Mouse (Mus musculus) hindbrain, embryonic 13.5 days (tissue): ENCODE measurements around the gene Ylpm1. TPM values are rescaled to one million over a fixed set of nuclear protein-coding genes. Genes with fewer than 3 reads are reported as not detected.

Source experiments
- ATAC-seq: fragments of 200-750 bp; cut with Nextera tagmentation; 2 replicates; pipeline ENCODE4 v1.8.0; 2017; ENCODE audit warnings: moderate TSS enrichment; ENCODE audit not compliant: low FRiP score
- H3K27ac ChIP-seq: fragments of 300-500 bp; sonication (generic); 2 replicates; pipeline ENCODE4 v1.5.1; 2015; ENCODE audit warnings: inconsistent platforms, mild to moderate bottlenecking, moderate library complexity
- H3K27me3 ChIP-seq: fragments of 300-500 bp; sonication (generic); 2 replicates; pipeline ENCODE4 v1.6.1; 2015; ENCODE audit warnings: mild to moderate bottlenecking, inconsistent platforms
- H3K36me3 ChIP-seq: fragments of 300-500 bp; sonication (generic); 2 replicates; pipeline ENCODE4 v1.6.1; 2015; ENCODE audit warnings: mild to moderate bottlenecking, inconsistent platforms
- H3K4me1 ChIP-seq: fragments of 300-500 bp; sonication (generic); replicated peaks from 2 replicates; pipeline ENCODE4 v1.6.1; 2015; ENCODE audit warnings: inconsistent platforms
- H3K4me2 ChIP-seq: fragments of 300-500 bp; sonication (generic); 2 replicates; pipeline ENCODE4 v1.6.1; 2015; ENCODE audit warnings: inconsistent platforms, mild to moderate bottlenecking, moderate library complexity
- H3K4me3 ChIP-seq: fragments of 300-500 bp; sonication (generic); 2 replicates; pipeline ENCODE4 v1.5.1; 2015; ENCODE audit warnings: mild to moderate bottlenecking, inconsistent platforms
- H3K9ac ChIP-seq: fragments of 300-500 bp; sonication (generic); 2 replicates; pipeline ENCODE4 v1.6.1; 2015; ENCODE audit warnings: mild to moderate bottlenecking, inconsistent platforms
- H3K9me3 ChIP-seq: fragments of 300-500 bp; sonication (generic); 2 replicates; pipeline ENCODE4 v1.6.1; 2016; ENCODE audit warnings: inconsistent platforms
- WGBS: fragments of 180-500 bp; shearing (Covaris S2); methylation state at CpG from one replicate; pipeline ENCODE4 v1.1.7; 2015; 5-methylcytosine and 5-hydroxymethylcytosine counted together
- polyA plus RNA-seq: library from polyadenylated mRNA; unstranded; fragments of >200 nt; fragmentation: Nextera tagmentation; extraction: Ambion mirVana; gene quantifications from 2 replicates; pipeline ENCODE4 v1.2.1, GENCODE M21; 2015

The Ylpm1 gene
- polyA plus RNA-seq: 35.5 and 37.8 TPM in 2 replicates

DNA sequence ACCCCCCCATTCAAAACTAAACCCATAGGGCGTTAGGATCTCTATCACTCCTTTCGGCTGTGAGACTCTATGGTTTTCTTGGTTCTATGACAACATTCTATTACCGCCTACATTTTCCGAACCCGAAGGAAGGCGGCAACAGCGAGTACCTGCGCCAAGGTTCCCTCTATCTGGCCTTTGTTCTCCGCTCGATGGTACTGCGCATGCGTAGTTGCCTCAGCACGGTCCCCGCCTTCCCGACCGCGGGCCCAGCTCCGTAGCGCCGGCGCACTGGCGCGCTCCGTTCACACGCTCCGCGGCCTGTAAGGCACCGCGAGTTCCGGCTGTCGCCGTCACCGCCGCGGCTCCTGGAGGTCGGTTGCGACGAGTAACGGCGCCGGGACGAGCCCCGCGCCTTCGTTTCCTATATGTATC, at the start of gene Ylpm1:
Gene Ylpm1, plus strand, starts transcription at position 239 of the 414 bp plus-strand sequence.
- no peaks in the 10 kb centered on the region for H3K27me3 ChIP-seq
- H3K4me3 ChIP-seq: peak within 1 kb of the TSS; percentile 99
- H3K36me3 ChIP-seq: no peaks in the 10 kb centered on the region
- H3K4me1 ChIP-seq: peaks cover 27% of the 10 kb centered on the region
- no peaks in the 10 kb centered on the region for H3K9me3 ChIP-seq
- H3K4me2 ChIP-seq: peak within 1 kb of the TSS; percentile 85
- H3K9ac ChIP-seq: peak within 1 kb of the TSS; percentile 100
- ATAC-seq: peak; percentile 97
- under 1% methylated on average over 45 of the region's 45 CpGs for WGBS
- peak within 1 kb of the TSS; percentile 94 for H3K27ac ChIP-seq

DNA sequence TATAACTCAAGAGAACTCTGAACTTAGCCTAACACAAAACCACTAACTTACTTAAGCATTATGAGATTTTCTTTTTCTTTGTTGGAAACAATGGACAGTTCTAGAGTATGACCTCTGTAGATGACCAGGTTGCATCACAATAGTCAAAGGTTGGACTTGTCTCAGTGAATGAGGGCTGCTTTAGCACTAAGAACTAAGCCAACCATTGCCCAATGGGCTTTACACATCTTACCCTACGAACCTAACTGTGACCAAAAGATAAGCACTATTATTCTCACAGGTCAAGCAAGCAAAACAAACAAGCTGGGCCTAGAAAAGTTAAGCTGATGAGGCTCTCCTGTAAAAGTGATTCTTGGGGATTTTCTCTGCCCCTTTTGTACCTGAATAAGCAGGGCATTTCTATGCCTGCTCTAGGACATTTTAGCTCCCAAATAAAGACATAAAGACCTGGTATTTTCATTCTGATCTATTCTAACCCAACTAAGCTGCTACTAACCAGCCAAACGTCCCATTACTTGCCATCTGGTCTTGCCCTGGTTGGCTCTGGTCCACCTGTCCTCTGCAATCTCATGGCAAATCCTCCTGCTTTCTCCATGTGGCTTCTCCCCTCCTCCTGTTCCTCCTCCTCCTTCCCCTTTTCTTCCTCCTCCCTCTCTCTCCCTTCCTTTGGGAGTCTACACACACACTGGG, 48.1 kb upstream of the Ylpm1 start:
- no peak overlapping the region for H3K9ac ChIP-seq
- no peak overlapping the region for H3K4me3 ChIP-seq
- H3K36me3 ChIP-seq: peaks cover 66% of the 10 kb centered on the region
- no peaks in the 10 kb centered on the region for H3K4me1 ChIP-seq
- WGBS: 89% methylated on average over 2 of the region's 2 CpGs
- H3K9me3 ChIP-seq: no peaks in the 10 kb centered on the region
- no peaks in the 10 kb centered on the region for H3K27me3 ChIP-seq
- H3K27ac ChIP-seq: no peak overlapping the region
- no peak overlapping the region for H3K4me2 ChIP-seq
- ATAC-seq: no peak

DNA sequence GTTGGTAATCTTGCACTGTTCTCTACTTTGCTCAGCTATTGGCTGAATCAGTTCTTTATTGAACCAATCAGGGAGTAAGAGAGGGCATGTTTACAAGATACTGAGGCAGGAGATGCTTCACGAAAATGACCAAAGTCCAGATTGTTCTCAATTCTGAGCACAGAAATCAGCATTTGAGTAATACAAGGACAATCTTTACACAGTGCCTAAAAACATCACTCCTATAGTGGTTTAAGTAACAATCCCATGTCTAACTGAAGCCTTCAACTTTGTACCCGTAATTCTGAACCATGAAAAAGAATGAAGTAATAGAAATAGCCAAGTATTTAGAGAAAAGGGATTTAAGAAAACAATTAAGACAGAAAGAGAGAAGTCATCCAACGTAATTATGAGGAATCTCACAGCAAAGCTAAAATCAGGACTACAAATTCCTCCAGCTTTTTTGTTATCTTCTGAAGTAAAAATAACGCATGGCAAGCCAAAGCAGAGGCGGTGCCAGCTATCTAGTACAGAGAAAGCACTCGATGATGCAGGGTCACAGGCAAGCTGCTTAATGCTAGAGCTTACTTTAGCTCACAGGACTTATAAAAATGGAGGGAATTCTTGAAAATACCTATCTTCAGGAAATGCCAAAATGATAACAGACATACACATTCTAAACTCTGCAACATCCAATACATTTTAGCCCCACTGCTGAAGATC, 47.4 kb upstream of the Ylpm1 start:
- Histone ChIP-seq H3K9me3 (no peaks in the 10 kb centered on the region), H3K4me3 (no peak overlapping the region), H3K4me1 (no peaks in the 10 kb centered on the region), H3K9ac (no peak overlapping the region), H3K4me2 (no peak overlapping the region), H3K27ac (no peak overlapping the region), H3K27me3 (no peaks in the 10 kb centered on the region), H3K36me3 (peaks cover 63% of the 10 kb centered on the region)
- 95% methylated on average over 6 of the region's 6 CpGs for WGBS
- ATAC-seq: no peak

DNA sequence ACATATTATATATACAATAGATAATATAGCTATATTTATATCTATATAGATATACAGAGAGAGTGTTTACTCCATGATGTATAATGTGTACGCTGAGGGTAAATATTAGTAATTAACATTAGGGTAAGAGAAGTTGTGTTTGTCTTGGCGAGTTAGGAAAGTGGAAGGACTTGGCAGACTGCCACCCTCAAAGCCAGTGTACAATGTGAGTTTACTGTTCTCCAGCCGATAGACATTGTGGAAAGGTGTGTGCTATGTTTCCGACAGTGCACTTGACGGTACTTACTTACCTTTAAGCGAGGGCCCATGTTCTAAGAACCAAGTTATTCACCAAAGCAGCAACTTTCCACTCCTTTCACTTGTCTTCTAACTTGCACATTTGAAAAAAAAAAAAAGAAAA, 45.4 kb upstream of the Ylpm1 start:
- no peak for ATAC-seq
- Histone ChIP-seq H3K27ac (no peak overlapping the region), H3K9ac (no peak overlapping the region), H3K36me3 (peaks cover 50% of the 10 kb centered on the region), H3K27me3 (no peaks in the 10 kb centered on the region), H3K4me2 (no peak overlapping the region), H3K4me3 (no peak overlapping the region), H3K9me3 (no peaks in the 10 kb centered on the region), H3K4me1 (no peaks in the 10 kb centered on the region)
- WGBS: 91% methylated on average over 6 of the region's 6 CpGs

DNA sequence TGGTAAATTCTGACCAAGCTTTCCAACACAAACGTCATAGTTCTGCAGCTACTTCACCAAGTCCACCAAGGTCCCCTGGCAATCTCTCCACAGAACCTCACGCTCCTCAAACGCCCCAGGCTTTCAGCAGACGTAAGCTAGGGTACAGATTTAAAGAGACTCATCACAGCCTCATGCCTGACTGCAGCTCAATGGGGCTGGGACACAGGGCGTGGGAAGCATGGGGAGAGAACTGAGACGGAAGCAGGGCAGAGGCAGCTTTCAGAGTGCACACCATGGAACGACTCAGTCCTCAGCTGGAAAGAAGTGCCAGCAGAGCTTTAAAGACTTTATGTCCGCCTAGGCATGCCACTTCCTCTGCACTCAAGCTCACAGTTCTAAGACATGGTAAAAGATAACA, 44.6 kb upstream of the Ylpm1 start:
- peaks cover 51% of the 10 kb centered on the region for H3K36me3 ChIP-seq
- H3K4me2 ChIP-seq: no peak overlapping the region
- 39% methylated on average over 8 of the region's 8 CpGs for WGBS
- H3K27ac ChIP-seq: no peak overlapping the region
- no peaks in the 10 kb centered on the region for H3K9me3 ChIP-seq
- no peaks in the 10 kb centered on the region for H3K4me1 ChIP-seq
- H3K4me3 ChIP-seq: no peak overlapping the region
- H3K27me3 ChIP-seq: no peaks in the 10 kb centered on the region
- ATAC-seq: no peak
- H3K9ac ChIP-seq: no peak overlapping the region

DNA sequence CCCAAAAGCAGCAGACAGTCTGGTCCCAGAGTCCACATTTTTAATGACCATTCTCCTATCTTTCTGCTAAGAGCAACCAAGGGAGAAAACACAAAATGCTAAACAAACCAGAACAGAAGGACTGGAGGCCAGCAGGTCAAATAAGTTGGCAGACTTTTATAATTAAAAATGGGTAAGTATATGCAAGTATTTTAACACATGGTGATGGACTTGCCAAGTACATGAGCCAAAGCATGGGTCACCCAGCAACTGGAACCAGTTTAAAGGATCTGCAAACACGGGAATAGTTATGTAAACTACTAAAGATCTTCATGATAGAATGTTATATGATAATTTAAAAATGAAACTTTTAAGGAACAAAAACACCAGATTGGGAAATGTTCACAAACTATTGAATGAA, 43.8 kb upstream of the Ylpm1 start:
- Histone ChIP-seq H3K27ac (no peak overlapping the region), H3K4me3 (no peak overlapping the region), H3K4me1 (no peaks in the 10 kb centered on the region), H3K9ac (no peak overlapping the region), H3K9me3 (no peaks in the 10 kb centered on the region), H3K4me2 (no peak overlapping the region), H3K27me3 (no peaks in the 10 kb centered on the region), H3K36me3 (peaks cover 44% of the 10 kb centered on the region)
- WGBS: 80% methylated on average over 1 of the region's 1 CpGs
- no peak for ATAC-seq

DNA sequence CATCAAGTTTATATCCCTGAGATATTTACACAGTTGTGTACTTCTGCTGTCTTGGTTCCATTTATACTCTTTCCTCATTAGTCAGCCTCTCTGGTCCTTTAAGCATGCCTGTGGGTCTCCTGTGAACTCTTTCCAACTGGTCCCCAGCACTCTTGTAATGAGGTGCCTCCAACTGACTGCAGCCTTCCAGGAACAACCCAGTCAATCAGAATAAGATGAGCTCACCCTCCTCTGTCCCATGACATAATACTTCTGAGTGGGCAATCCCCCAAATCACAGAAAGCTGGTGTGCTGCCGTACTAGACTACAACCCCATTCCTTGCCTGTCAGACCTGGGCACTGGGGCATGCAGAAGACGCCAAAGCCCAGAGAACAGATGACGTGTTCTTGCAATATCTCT, 39.8 kb upstream of the Ylpm1 start:
- Histone ChIP-seq H3K4me3 (no peak overlapping the region), H3K27ac (no peak overlapping the region), H3K9me3 (no peaks in the 10 kb centered on the region), H3K27me3 (no peaks in the 10 kb centered on the region), H3K9ac (no peak overlapping the region), H3K36me3 (peaks cover 30% of the 10 kb centered on the region), H3K4me2 (no peak overlapping the region), H3K4me1 (no peaks in the 10 kb centered on the region)
- ATAC-seq: no peak
- 99% methylated on average over 3 of the region's 3 CpGs for WGBS

DNA sequence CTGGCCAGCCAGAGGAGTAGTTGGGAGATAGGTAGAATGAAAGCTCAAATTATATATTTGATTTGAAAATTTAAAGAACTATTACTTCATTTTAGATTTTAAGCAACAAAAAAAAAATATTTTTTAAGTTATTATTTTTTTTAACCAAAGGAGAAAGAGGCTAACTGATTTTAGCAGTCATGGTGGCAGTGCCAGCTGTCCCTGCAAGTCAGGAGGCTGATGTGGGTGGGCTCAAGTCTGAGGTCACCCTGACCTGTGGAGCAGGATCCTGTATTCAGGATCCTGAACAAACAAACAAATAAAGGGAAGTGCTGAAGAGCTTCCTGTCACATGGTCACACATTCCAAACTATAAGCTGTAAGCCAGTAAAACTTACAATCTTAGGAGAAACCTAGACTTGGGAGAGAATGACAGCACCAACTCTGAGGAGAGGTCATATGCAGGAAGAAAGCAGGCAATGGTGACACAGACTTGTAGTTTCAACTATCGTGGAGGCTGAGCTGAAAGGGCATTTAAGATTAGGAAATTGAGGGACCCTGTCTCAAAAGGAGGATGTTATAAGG, 37.2 kb upstream of the Ylpm1 start:
- 89% methylated on average over 1 of the region's 1 CpGs for WGBS
- no peaks in the 10 kb centered on the region for H3K9me3 ChIP-seq
- ATAC-seq: no peak
- H3K27ac ChIP-seq: no peak overlapping the region
- H3K4me2 ChIP-seq: no peak overlapping the region
- H3K4me1 ChIP-seq: no peaks in the 10 kb centered on the region
- H3K4me3 ChIP-seq: no peak overlapping the region
- H3K36me3 ChIP-seq: peaks cover 39% of the 10 kb centered on the region
- H3K9ac ChIP-seq: no peak overlapping the region
- no peaks in the 10 kb centered on the region for H3K27me3 ChIP-seq

DNA sequence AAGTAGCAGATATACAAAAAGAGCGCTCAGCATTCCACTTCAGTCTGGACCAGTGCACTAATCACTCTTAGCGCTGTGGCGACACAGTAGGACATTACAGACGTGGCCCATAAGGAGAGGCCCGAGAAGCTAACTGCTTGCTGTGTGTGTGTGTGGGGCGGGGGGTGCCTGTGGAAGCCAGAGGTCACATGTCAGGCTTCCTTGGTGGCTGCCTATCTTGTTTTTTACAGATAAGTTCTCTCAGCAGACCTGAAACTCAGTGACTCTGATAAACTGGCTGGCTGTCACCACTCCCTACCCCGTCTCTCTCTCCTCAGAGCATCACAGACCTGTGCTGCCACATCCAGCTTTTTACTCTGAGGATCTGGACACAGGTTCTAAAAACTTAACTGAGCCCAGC, 33.5 kb upstream of the Ylpm1 start:
- WGBS: 87% methylated on average over 7 of the region's 7 CpGs
- H3K27me3 ChIP-seq: no peaks in the 10 kb centered on the region
- no peak overlapping the region for H3K4me3 ChIP-seq
- H3K27ac ChIP-seq: no peak overlapping the region
- H3K9ac ChIP-seq: no peak overlapping the region
- no peaks in the 10 kb centered on the region for H3K9me3 ChIP-seq
- H3K4me1 ChIP-seq: peaks cover under 1% of the 10 kb centered on the region; the same call in 1 of the 2 replicates
- no peak overlapping the region for H3K4me2 ChIP-seq
- ATAC-seq: no peak
- H3K36me3 ChIP-seq: peaks cover 30% of the 10 kb centered on the region

DNA sequence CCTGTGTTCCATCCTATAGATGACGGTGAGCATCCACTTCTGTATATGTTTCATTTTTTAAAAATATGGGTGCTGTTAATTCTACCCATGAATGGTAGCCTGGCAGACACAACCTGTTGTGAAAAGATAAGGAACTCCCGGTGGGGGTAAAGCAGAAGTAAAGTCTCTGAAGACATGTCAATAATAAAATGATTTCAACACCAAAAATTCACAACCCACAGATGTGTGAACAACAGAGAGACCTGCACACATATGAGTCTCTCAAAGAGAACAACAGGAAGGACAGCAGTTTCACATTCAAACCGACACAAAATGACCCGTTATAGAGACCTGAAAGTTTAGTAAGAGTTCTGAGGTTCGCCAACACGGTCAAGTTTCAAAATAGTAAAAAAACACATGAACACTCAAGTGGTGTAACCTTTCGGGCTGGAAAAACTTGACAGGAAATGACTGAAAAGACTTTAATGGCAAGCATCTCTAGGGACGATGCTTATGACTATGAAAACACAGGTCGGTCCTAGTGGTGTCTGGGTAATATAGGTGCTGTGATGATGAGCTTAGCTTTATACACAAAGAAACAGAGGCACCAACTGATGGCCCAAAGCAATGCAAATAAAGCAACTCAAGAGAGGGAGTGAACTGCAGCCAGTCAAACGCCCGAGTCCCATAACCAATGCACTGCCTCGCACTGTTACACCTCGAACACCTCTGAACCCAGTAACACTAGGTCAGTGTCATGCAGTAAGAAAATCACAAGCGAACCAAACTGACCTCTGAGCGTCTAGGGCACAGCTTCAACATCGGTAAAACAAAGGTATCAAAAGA, 27.1 kb upstream of the Ylpm1 start:
- Histone ChIP-seq H3K9me3 (no peaks in the 10 kb centered on the region), H3K27ac (no peak overlapping the region), H3K4me2 (peak overlapping the region; percentile 98), H3K4me3 (peak overlapping the region; percentile 89), H3K36me3 (peaks cover 15% of the 10 kb centered on the region), H3K4me1 (peaks cover 28% of the 10 kb centered on the region), H3K9ac (peak overlapping the region; percentile 90), H3K27me3 (no peaks in the 10 kb centered on the region)
- 87% methylated on average over 16 of the region's 16 CpGs for WGBS
- no peak for ATAC-seq

DNA sequence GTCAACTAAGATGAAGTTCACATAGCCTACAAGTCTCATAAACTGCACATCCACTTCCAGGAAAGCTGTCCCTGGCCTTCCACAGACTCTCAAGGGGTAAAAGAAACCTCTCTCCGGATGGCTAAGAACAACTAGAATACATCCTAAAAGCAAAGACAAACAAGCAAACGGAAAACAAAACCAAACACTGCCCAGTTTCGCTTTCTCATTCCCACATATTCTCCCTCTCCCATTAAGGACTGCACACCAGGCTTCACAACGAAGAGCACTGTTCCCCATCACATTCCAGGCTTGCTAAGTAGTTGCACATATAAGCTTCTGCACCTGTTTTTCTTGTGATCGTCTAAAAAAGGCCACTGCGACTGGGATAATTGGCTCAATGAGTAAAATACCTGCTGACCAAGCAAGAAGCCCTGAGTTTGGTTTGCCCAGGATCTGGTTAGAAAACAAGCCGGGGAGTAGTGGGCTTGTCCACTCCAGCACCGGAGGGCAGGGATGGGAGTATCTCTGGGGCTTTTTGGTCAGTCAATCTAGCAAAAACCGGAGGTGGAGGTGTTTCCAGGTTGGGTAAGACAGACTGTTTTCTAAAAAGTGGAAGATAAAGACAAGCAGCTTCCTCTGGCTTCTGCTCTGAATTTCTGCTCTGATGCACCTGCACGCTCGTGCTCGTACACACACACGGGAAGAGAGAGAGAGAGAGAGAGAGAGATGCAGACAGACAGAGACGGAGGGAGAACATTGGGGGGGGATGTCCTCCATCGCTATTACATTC, 26.3 kb upstream of the Ylpm1 start:
- peaks cover 28% of the 10 kb centered on the region for H3K4me1 ChIP-seq
- no peaks in the 10 kb centered on the region for H3K9me3 ChIP-seq
- H3K27ac ChIP-seq: peak overlapping the region; percentile 76; the same call in 1 of the 2 replicates
- H3K27me3 ChIP-seq: no peaks in the 10 kb centered on the region
- peak overlapping the region; percentile 98 for H3K4me2 ChIP-seq
- ATAC-seq: no peak
- H3K36me3 ChIP-seq: peaks cover 20% of the 10 kb centered on the region
- H3K9ac ChIP-seq: peak overlapping the region; percentile 90
- peak overlapping the region; percentile 89 for H3K4me3 ChIP-seq
- WGBS: 32% methylated on average over 15 of the region's 15 CpGs
